Comparison of ENCODE assay signal across 28 mouse cellular contexts in the genomic region with DNA sequence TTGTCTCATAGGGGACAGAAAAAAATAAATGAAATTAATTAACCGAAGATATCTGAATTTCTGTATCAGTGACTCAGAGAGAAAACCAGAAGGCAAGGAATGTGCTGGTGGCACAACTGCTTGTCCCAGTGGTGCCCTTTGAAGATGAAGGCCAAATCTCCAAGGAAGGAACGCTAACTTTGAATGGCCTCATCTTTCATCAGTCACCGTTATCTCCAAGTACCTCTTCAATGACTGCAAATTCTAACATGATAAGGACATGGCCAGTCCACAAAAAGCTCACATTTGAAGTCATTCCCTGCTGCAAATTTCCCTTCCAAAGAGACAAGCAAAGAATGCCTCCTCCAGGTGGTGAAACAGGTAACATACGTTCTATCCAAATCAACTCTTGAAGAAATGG. TPM values are rescaled to one million over a fixed set of nuclear protein-coding genes. Genes with fewer than 3 reads are reported as not detected.
A peak's percentile ranks its signal among the peaks of the same experiment; 100 is the strongest.
DNase-seq lines count a peak whose midpoint lies in the region; ATAC-seq and TF ChIP-seq lines count a peak whose summit lies in the region.
"Had no signal": no experiment of that assay in that cellular context is flagged by ENCODE, and none has a peak within 500 bp of the region (broad histone marks: within the 10 kb centered on the region; RNA-seq: fewer than 3 reads in every experiment).

No protein-coding gene starts in this region.

- no peak overlapping the region for H3K4me3 ChIP-seq in layer of hippocampus, adult 2 months
- no peak overlapping the region for H3K4me3 ChIP-seq in forebrain, embryonic 15.5 days
- H3K4me3 ChIP-seq: embryonic facial prominence, embryonic 10.5 days; embryonic facial prominence, embryonic 12.5 days; erythroblast, embryonic 14.5 days; forebrain, embryonic 10.5 days; forebrain, embryonic 12.5 days had no signal

- 96% methylated on average over 4 of the region's 4 CpGs for WGBS in forebrain, embryonic 15.5 days

- ATAC-seq in forebrain, embryonic 15.5 days (replicated peaks), result no peak
- ATAC-seq: activated CD4-positive, CD25-positive, alpha-beta regulatory T cell, adult 4 months; CD4-positive, CD25-positive, alpha-beta regulatory T cell, adult 4 months; forebrain, embryonic 14.5 days; forebrain, postnatal 0 days; Patski had no signal

- H3K27ac ChIP-seq in layer of hippocampus, adult 2 months, result peak overlapping the region; percentile 73; the same call in 1 of the 2 replicates
- no peak overlapping the region for H3K27ac ChIP-seq in forebrain, embryonic 15.5 days (replicated peaks)
- H3K27ac ChIP-seq: embryonic facial prominence, embryonic 10.5 days; embryonic facial prominence, embryonic 12.5 days; forebrain, embryonic 10.5 days; forebrain, embryonic 12.5 days had no signal

- H3K9ac ChIP-seq in forebrain, embryonic 15.5 days (replicated peaks), result no peak overlapping the region
- H3K9ac ChIP-seq: embryonic facial prominence, embryonic 12.5 days; forebrain, embryonic 12.5 days; forebrain, postnatal 0 days had no signal

- H3K4me1 ChIP-seq in forebrain, embryonic 15.5 days, result no peaks in the 10 kb centered on the region
- H3K4me1 ChIP-seq: embryonic facial prominence, embryonic 10.5 days; embryonic facial prominence, embryonic 12.5 days; forebrain, embryonic 10.5 days; forebrain, embryonic 12.5 days had no signal

- TF ChIP-seq CTCF in layer of hippocampus, adult 2 months (conservative IDR thresholded peaks at IDR 0.05), result no peak

- H3K4me2 ChIP-seq in forebrain, embryonic 15.5 days (replicated peaks), result no peak overlapping the region
- H3K4me2 ChIP-seq: embryonic facial prominence, embryonic 12.5 days; forebrain, embryonic 12.5 days had no signal

- H3K36me3 ChIP-seq in forebrain, embryonic 15.5 days, result peaks cover 16% of the 10 kb centered on the region

- H3K9me3 ChIP-seq in forebrain, embryonic 15.5 days, result no peaks in the 10 kb centered on the region
- H3K9me3 ChIP-seq: embryonic facial prominence, embryonic 10.5 days; embryonic facial prominence, embryonic 12.5 days; forebrain, embryonic 10.5 days; forebrain, embryonic 12.5 days; G1E had no signal

- H3K27me3 ChIP-seq in forebrain, embryonic 15.5 days, result no peaks in the 10 kb centered on the region
- H3K27me3 ChIP-seq: CH12.LX; embryonic facial prominence, embryonic 12.5 days; forebrain, embryonic 12.5 days; Patski had no signal

- peak; percentile 45 to 84 for DNase-seq in adrenal gland, adult (ENCODE audit: inconsistent age in 2 of 2, low spot score in 1 of 2)
- no peak for DNase-seq in adrenal gland, postnatal 25 days
- DNase-seq in adrenal gland, postnatal 14 days, result peak; percentile 19
- no peak for DNase-seq in adrenal gland, adult 8-10 months
- no peak for DNase-seq in layer of hippocampus, adult 2 months (ENCODE audit: low spot score in 2 of 2)
- no peak for DNase-seq in layer of hippocampus, postnatal 10 days (ENCODE audit: low spot score in 2 of 2)
- DNase-seq: B cell, adult 2 months; cerebellum, adult 11-12 months; cerebellum, adult 2 months; cerebellum, adult 9-10 months; cerebellum, postnatal 10 days; cerebellum, postnatal 25 days; forebrain, postnatal 0 days had no signal

RNA-seq across cellular contexts. Expression of a gene that starts 28.3 kb away (rescaled TPM):
- 102 and 104 TPM in 2 replicates for total RNA-seq in adrenal gland, postnatal 25 days (2021)
- 103 and 104 TPM in 2 replicates for total RNA-seq in adrenal gland, postnatal 14 days (2021)
- 100 to 1,000 TPM in 2 of 4 experiments, 10 to 100 TPM in 2; 79.7 to 115 (median 105) TPM for total RNA-seq in adrenal gland, adult 8-10 months (2022)
- total RNA-seq in layer of hippocampus, adult 2 months (2021), result 10 to 100 TPM; 64.7 to 67.1 TPM
- 100 to 1,000 TPM; 110 to 114 TPM for total RNA-seq in layer of hippocampus, postnatal 10 days (2021)
- polyA plus RNA-seq in forebrain, embryonic 15.5 days (2015; fragmentation: Nextera tagmentation; extraction: Ambion mirVana), result 161 and 168 TPM in 2 replicates

RNA-seq across cellular contexts. Expression of a gene that starts 33.0 kb away (rescaled TPM):
- total RNA-seq in adrenal gland, postnatal 25 days (2021), result not detected in 2 replicates
- total RNA-seq in adrenal gland, postnatal 14 days (2021), result not detected in 2 replicates
- under 1 TPM in 2 of 4 experiments, not detected in 2; 0.43 to 0.45 TPM for total RNA-seq in adrenal gland, adult 8-10 months (2022)
- not detected for total RNA-seq in layer of hippocampus, adult 2 months (2021)
- total RNA-seq in layer of hippocampus, postnatal 10 days (2021), result not detected
- polyA plus RNA-seq in forebrain, embryonic 15.5 days (2015; fragmentation: Nextera tagmentation; extraction: Ambion mirVana), result not detected in 2 replicates
- total RNA-seq: adrenal gland, postnatal 36 days; CH12.LX; forebrain, postnatal 0 days; G1E had no signal
- polyA plus RNA-seq: activated CD4-positive, CD25-positive, alpha-beta regulatory T cell, adult 4 months; CD4-positive, CD25-positive, alpha-beta regulatory T cell, adult 4 months; cerebellum, adult 2 months; cortical plate, adult 2 months; embryonic facial prominence, embryonic 14.5 days; erythroblast, embryonic 14.5 days; forebrain, embryonic 12.5 days; forebrain, embryonic 14.5 days; forebrain, postnatal 0 days; G1E; Patski had no signal

RNA-seq across cellular contexts. Expression of a gene that starts 41.2 kb away (rescaled TPM):
- total RNA-seq in adrenal gland, postnatal 25 days (2021), result 0.94 and 1.2 TPM in 2 replicates
- total RNA-seq in adrenal gland, postnatal 14 days (2021), result 1.9 and 2.3 TPM in 2 replicates
- under 1 TPM; 0.52 to 0.89 (median 0.54) TPM for total RNA-seq in adrenal gland, adult 8-10 months (2022)
- total RNA-seq in layer of hippocampus, adult 2 months (2021), result under 1 TPM; 0.27 to 0.69 TPM
- 1 to 10 TPM; 1.2 to 1.6 TPM for total RNA-seq in layer of hippocampus, postnatal 10 days (2021)
- polyA plus RNA-seq in forebrain, embryonic 15.5 days (2015; fragmentation: Nextera tagmentation; extraction: Ambion mirVana), result 5.7 and 6.5 TPM in 2 replicates

RNA-seq across cellular contexts. Expression of a gene that starts 50.1 kb away (rescaled TPM):
- 1.1 and 1.6 TPM in 2 replicates for total RNA-seq in adrenal gland, postnatal 25 days (2021)
- total RNA-seq in adrenal gland, postnatal 14 days (2021), result 1.6 and 1.9 TPM in 2 replicates
- 1 to 10 TPM; 2.0 to 4.2 (median 3.1) TPM for total RNA-seq in adrenal gland, adult 8-10 months (2022)
- under 1 TPM in 1 of 2 experiments, not detected in 1; 0.18 TPM for total RNA-seq in layer of hippocampus, adult 2 months (2021)
- total RNA-seq in layer of hippocampus, postnatal 10 days (2021), result under 1 TPM; 0.20 to 0.39 TPM
- polyA plus RNA-seq in forebrain, embryonic 15.5 days (2015; fragmentation: Nextera tagmentation; extraction: Ambion mirVana), result 0.24 TPM in 2 replicates

Comparison
In these comparisons a context has a peak if more than half of its experiments do, and no peak if none do; other contexts are left out.
1. DNase-seq: peak in adrenal gland, adult (2 of 2) and adrenal gland, postnatal 14 days (single experiment); none in adrenal gland, postnatal 25 days (single experiment), adrenal gland, adult 8-10 months (single experiment), layer of hippocampus, adult 2 months (0 of 2) and layer of hippocampus, postnatal 10 days (0 of 2).